Mouse (Mus musculus): ENCODE results near the gene Litaf.
A peak's percentile ranks its signal among the peaks of the same experiment; 100 is the strongest.

GRCm38 (mm10) chr16:11086856-11087588 is 21.1 kb upstream of the Litaf start:
- TF ChIP-seq CTCF (IDR thresholded peaks at IDR 0.05) (peak; percentile 36), EP300 (IDR thresholded peaks at IDR 0.05) (no peak)
